Mouse (Mus musculus) MEL (cell line): ENCODE results near the gene Gm9945. TPM values are rescaled to one million over a fixed set of nuclear protein-coding genes. Genes with fewer than 3 reads are reported as not detected.

Experiments used
- DNase-seq: peaks from one replicate; pipeline ENCODE4 v3.0.0; 2011; ENCODE audit warnings: low read depth, low spot score
- H3K27ac ChIP-seq: 2 replicates; pipeline ENCODE4 v1.5.1; 2012; ENCODE audit warnings: low read depth, mild to moderate bottlenecking, control low read depth, low read length, moderate library complexity; ENCODE audit not compliant: control insufficient read depth
- H3K27me3 ChIP-seq, 2 experiments: fragments of 150-350 bp in 1 of 2; sonication (generic) in 1 of 2; 2 replicates each; pipeline ENCODE4 v1.6.1; 2012; ENCODE audit warnings: low read length in 2 of 2, mild to moderate bottlenecking in 2 of 2, improper control_type of control experiment in 1 of 2, moderate library complexity in 1 of 2; ENCODE audit not compliant: insufficient read depth in 2 of 2, control insufficient read depth in 1 of 2
- H3K36me3 ChIP-seq, 2 experiments: 2 replicates each; pipeline ENCODE4 v1.6.1; 2012 to 2014; ENCODE audit warnings: low read length in 2 of 2, improper control_type of control experiment in 1 of 2, inconsistent platforms in 1 of 2, mild to moderate bottlenecking in 1 of 2; ENCODE audit not compliant: insufficient read depth in 2 of 2, control insufficient read depth in 1 of 2
- H3K4me1 ChIP-seq, 2 experiments: fragments of 150-350 bp in 1 of 2; sonication (generic) in 1 of 2; 2 replicates each; pipeline ENCODE4 v1.6.1; 2012; ENCODE audit warnings: low read length in 2 of 2, improper control_type of control experiment in 1 of 2, mild to moderate bottlenecking in 1 of 2; ENCODE audit not compliant: insufficient read depth in 2 of 2, control insufficient read depth in 1 of 2
- H3K4me3 ChIP-seq, 2 experiments: fragments of 150-350 bp in 1 of 2; sonication (generic) in 1 of 2; 2 replicates each; pipeline ENCODE4 v1.5.1; 2012; ENCODE audit warnings: low read depth in 2 of 2, low read length in 2 of 2, mild to moderate bottlenecking in 2 of 2, moderate library complexity in 2 of 2, control low read depth in 1 of 2, improper control_type of control experiment in 1 of 2; ENCODE audit not compliant: control insufficient read depth in 1 of 2, insufficient read depth in 1 of 2
- H3K79me2 ChIP-seq: 2 replicates; pipeline ENCODE4 v1.6.1; 2012; ENCODE audit warnings: mild to moderate bottlenecking, low read length, moderate library complexity; ENCODE audit not compliant: control insufficient read depth, poor library complexity, insufficient read depth
- H3K9ac ChIP-seq: 2 replicates; pipeline ENCODE4 v1.6.1; 2012; ENCODE audit warnings: low read depth, mild to moderate bottlenecking, control low read depth, low read length, moderate library complexity; ENCODE audit not compliant: control insufficient read depth, poor library complexity, severe bottlenecking
- H3K9me3 ChIP-seq: fragments of 150-350 bp; sonication (generic); replicated peaks from 2 replicates; pipeline ENCODE4 v1.6.1; 2012; ENCODE audit warnings: mild to moderate bottlenecking, low read length, improper control_type of control experiment, moderate library complexity; ENCODE audit not compliant: insufficient read depth
- BHLHE40 ChIP-seq: IDR thresholded peaks from 2 replicates; pipeline ENCODE4 v1.6.1; 2012; ENCODE audit warnings: low read depth, mild to moderate bottlenecking, inconsistent platforms, low read length, improper control_type of control experiment, borderline replicate concordance
- CHD1 ChIP-seq: IDR thresholded peaks from 2 replicates; pipeline ENCODE4 v1.6.1; 2012; ENCODE audit warnings: low read depth, mild to moderate bottlenecking, inconsistent platforms, low read length, improper control_type of control experiment
- CHD2 ChIP-seq: IDR thresholded peaks from 2 replicates; pipeline ENCODE4 v1.6.1; 2011; ENCODE audit warnings: low read length, improper control_type of control experiment
- E2F4 ChIP-seq: IDR thresholded peaks from 2 replicates; pipeline ENCODE4 v1.6.1; 2011; ENCODE audit warnings: low read depth, low read length, improper control_type of control experiment, borderline replicate concordance
- ELF1 ChIP-seq: IDR thresholded peaks from 2 replicates; pipeline ENCODE4 v1.6.1; 2014; ENCODE audit warnings: low read depth, mild to moderate bottlenecking, inconsistent platforms, low read length, improper control_type of control experiment, moderate library complexity
- ETS1 ChIP-seq: IDR thresholded peaks from 2 replicates; pipeline ENCODE4 v1.6.1; 2012; ENCODE audit warnings: low read depth, mild to moderate bottlenecking, inconsistent platforms, low read length, improper control_type of control experiment, moderate library complexity
- GABPA ChIP-seq: IDR thresholded peaks from 2 replicates; pipeline ENCODE4 v1.6.1; 2012; ENCODE audit warnings: low read depth, mild to moderate bottlenecking, inconsistent platforms, low read length, improper control_type of control experiment, moderate library complexity
- JUND ChIP-seq: IDR thresholded peaks from 2 replicates; pipeline ENCODE4 v1.6.1; 2011; ENCODE audit warnings: low read depth, mild to moderate bottlenecking, improper control_type of control experiment, low read length
- MAX ChIP-seq: IDR thresholded peaks from 2 replicates; pipeline ENCODE4 v1.6.1; 2011; ENCODE audit warnings: low read length, improper control_type of control experiment
- MAZ ChIP-seq: IDR thresholded peaks from 2 replicates; pipeline ENCODE4 v1.6.1; 2012; ENCODE audit warnings: low read depth, mild to moderate bottlenecking, inconsistent platforms, low read length, improper control_type of control experiment
- MXI1 ChIP-seq: IDR thresholded peaks from 2 replicates; pipeline ENCODE4 v1.6.1; 2011; ENCODE audit warnings: mild to moderate bottlenecking, low read depth, low read length, improper control_type of control experiment
- MYB ChIP-seq: IDR thresholded peaks from 2 replicates; pipeline ENCODE4 v1.6.1; 2011; ENCODE audit warnings: mild to moderate bottlenecking, low read depth, low read length, improper control_type of control experiment
- MYC ChIP-seq: IDR thresholded peaks from 2 replicates; pipeline ENCODE4 v1.6.1; 2011; ENCODE audit warnings: low read depth, mild to moderate bottlenecking, low read length, improper control_type of control experiment, moderate library complexity
- NELFE ChIP-seq: IDR thresholded peaks from 2 replicates; pipeline ENCODE4 v1.6.1; 2011; ENCODE audit warnings: low read depth, low read length, improper control_type of control experiment
- NRF1 ChIP-seq: IDR thresholded peaks from 2 replicates; pipeline ENCODE4 v1.6.1; 2014; ENCODE audit warnings: low read depth, mild to moderate bottlenecking, inconsistent platforms, low read length, improper control_type of control experiment, moderate library complexity; ENCODE audit not compliant: poor library complexity, insufficient read depth, severe bottlenecking
- POLR2AphosphoS2 ChIP-seq: IDR thresholded peaks from 2 replicates; pipeline ENCODE4 v1.6.1; 2011; ENCODE audit warnings: low read length, improper control_type of control experiment
- POLR2AphosphoS5 ChIP-seq: IDR thresholded peaks from 2 replicates; pipeline ENCODE4 v1.6.1; 2012; ENCODE audit warnings: low read depth, borderline replicate concordance, mild to moderate bottlenecking, inconsistent platforms, low read length, moderate library complexity, mixed read lengths
- RAD21 ChIP-seq: IDR thresholded peaks from 2 replicates; pipeline ENCODE4 v1.6.1; 2011; ENCODE audit warnings: mild to moderate bottlenecking, low read depth, low read length, improper control_type of control experiment
- SIN3A ChIP-seq: IDR thresholded peaks from 2 replicates; pipeline ENCODE4 v1.6.1; 2012; ENCODE audit warnings: low read length, improper control_type of control experiment, inconsistent platforms
- SMC3 ChIP-seq: IDR thresholded peaks from 2 replicates; pipeline ENCODE4 v1.6.1; 2011; ENCODE audit warnings: low read depth, low read length, improper control_type of control experiment
- TAL1 ChIP-seq: IDR thresholded peaks from 2 replicates; pipeline ENCODE4 v1.6.1; 2012; ENCODE audit warnings: mild to moderate bottlenecking, inconsistent platforms, low read length, moderate library complexity, mixed read lengths
- TCF12 ChIP-seq: IDR thresholded peaks from 2 replicates; pipeline ENCODE4 v1.6.1; 2014; ENCODE audit warnings: low read depth, mild to moderate bottlenecking, inconsistent platforms, low read length, improper control_type of control experiment, moderate library complexity
- UBTF ChIP-seq: IDR thresholded peaks from 2 replicates; pipeline ENCODE4 v1.6.1; 2012; ENCODE audit warnings: low read depth, mild to moderate bottlenecking, inconsistent platforms, low read length, improper control_type of control experiment, moderate library complexity, borderline replicate concordance; ENCODE audit not compliant: insufficient read depth
- USF1 ChIP-seq: IDR thresholded peaks from 2 replicates; pipeline ENCODE4 v1.6.1; 2014; ENCODE audit warnings: low read depth, mild to moderate bottlenecking, inconsistent platforms, low read length, improper control_type of control experiment, moderate library complexity
- ZC3H11A ChIP-seq: IDR thresholded peaks from 2 replicates; pipeline ENCODE4 v1.6.1; 2012; ENCODE audit warnings: low read depth, mild to moderate bottlenecking, inconsistent platforms, low read length, improper control_type of control experiment
- ZKSCAN1 ChIP-seq: IDR thresholded peaks from 2 replicates; pipeline ENCODE4 v1.6.1; 2012; ENCODE audit warnings: low read depth, mild to moderate bottlenecking, inconsistent platforms, low read length, improper control_type of control experiment, moderate library complexity
- ZMIZ1 ChIP-seq: IDR thresholded peaks from 2 replicates; pipeline ENCODE4 v1.6.1; 2012; ENCODE audit warnings: low read depth, mild to moderate bottlenecking, inconsistent platforms, low read length, improper control_type of control experiment, moderate library complexity
- ZNF384 ChIP-seq: IDR thresholded peaks from 2 replicates; pipeline ENCODE4 v1.6.1; 2012; ENCODE audit warnings: low read depth, mild to moderate bottlenecking, inconsistent platforms, low read length, improper control_type of control experiment
- polyA plus RNA-seq, 2 experiments: library from polyadenylated mRNA; stranded (reverse) in 1 of 2; unstranded in 1 of 2; fragments of >175 nt in 1 of 2; fragments of >200 nt in 1 of 2; gene quantifications; 2 replicates each; pipeline versions ENCODE4 v1.2.1 to v1.2.4; 2012; ENCODE audit warnings: low replicate concordance in 2 of 2, low read depth in 1 of 2; ENCODE audit not compliant: insufficient read length in 2 of 2, insufficient read depth in 1 of 2, missing spikeins in 1 of 2
- total RNA-seq: library from RNA; depleted of rRNA; stranded (reverse); fragments of 300-350 nt; gene quantifications from 2 replicates; pipeline ENCODE4 v1.2.3, GENCODE M21; 2012

Gene Gm9945
- total and polyA plus RNA-seq, 3 experiments, result not detected

DNA sequence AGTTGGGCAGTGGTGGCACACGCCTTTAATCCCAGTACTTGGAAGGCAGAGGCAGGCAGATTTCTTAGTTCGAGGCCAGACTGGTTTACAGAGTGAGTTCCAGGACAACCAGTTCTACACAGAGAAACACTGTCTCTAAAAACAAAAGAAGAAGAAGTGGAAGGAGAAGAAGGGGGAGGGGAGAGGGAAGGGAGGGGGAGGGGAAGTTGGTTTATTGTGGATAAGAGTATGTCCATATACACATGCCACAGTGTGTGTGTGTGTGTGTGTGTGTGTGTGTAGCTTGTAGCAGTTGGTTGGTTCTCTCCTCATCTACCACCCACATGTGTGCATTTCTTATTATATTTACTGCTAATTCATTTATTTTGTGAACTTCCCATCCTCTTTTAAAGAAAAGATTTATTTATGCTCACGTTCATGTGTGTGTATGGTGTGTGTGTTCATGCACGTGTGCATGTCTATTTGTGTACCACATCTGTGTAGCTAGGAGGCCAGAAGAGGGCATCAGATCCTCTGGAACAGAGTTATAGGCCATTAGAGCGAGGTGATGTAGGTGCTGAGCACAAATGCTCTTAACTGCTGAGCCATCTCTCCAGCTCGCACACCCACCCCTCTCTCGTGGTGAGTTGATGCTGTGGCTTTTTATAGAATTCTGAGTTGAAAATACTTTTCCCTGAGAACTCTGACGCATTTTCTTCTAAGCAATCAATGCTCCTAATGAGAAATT, 22.2 kb downstream of the Gm9945 start (continued):
- TF ChIP-seq ELF1 (no peak), MAZ (no peak), POLR2AphosphoS5 (no peak)

DNA sequence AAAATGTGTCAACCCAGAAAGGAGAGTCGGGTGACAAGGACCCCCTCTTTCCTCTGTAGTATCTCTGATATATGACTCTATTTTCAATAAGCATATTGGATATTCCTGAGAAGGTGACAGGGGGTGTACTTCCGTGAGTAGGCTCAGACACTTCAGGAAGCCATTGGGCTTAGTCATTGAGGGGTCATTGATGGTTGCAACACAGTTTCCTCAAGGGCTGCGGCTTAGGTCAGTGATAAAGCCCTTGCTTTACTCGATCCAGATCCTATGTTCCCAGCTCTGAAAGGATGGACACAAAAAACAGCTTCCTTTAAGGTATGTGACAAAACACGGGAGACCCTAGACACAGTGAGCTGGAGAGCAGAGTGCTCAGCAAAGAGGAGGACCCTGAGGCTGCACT, 23.8 kb downstream of the Gm9945 start:
- Histone ChIP-seq H3K4me1 (peaks cover 6 to 10% of the 10 kb centered on the region in 2 experiments; a peak in 3 of 4 replicates), H3K27ac (no peak overlapping the region), H3K27me3 (no peaks in the 10 kb centered on the region), H3K4me3 (no peak overlapping the region), H3K79me2 (no peaks in the 10 kb centered on the region), H3K36me3 (peaks cover 0 to 10% of the 10 kb centered on the region in 2 experiments; a peak in 2 of 4 replicates), H3K9ac (no peak overlapping the region), H3K9me3 (no peaks in the 10 kb centered on the region)
- DNase-seq, result no peak
- TF ChIP-seq POLR2AphosphoS2, result no peak
- no peak for TF ChIP-seq SMC3
- TF ChIP-seq ZMIZ1, result no peak
- no peak for TF ChIP-seq MYC
- no peak for TF ChIP-seq MYB
- TF ChIP-seq GABPA, result no peak
- TF ChIP-seq E2F4, result no peak
- no peak for TF ChIP-seq ZC3H11A
- no peak for TF ChIP-seq ZNF384
- TF ChIP-seq NRF1, result no peak
- TF ChIP-seq ZKSCAN1, result no peak
- TF ChIP-seq JUND, result no peak
- TF ChIP-seq CHD2, result no peak
- no peak for TF ChIP-seq UBTF
- TF ChIP-seq TAL1, result no peak

DNA sequence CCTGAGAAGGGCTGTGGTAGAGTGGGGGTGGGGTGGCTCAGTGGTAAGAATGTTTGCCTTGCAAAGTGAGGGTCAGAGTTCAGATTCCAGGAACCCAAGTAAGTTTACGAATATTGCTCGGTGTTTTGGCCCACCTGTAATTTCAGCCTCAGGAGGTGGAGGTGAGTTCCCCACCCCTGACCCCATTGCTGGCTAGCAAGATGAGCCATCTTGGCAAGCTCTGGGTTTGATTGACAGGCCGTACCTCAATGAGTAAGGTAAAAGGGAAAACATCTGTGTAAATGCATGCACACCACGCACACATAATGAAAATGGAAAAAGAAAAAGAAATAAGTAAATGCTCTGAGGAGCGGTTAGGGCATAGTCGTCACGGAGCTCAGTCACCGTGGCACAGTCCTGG, 24.4 kb downstream of the Gm9945 start:
- Histone ChIP-seq H3K4me1 (peaks cover 6 to 10% of the 10 kb centered on the region in 2 experiments; a peak in 3 of 4 replicates), H3K4me3 (no peak overlapping the region), H3K9me3 (no peaks in the 10 kb centered on the region), H3K27me3 (no peaks in the 10 kb centered on the region), H3K27ac (no peak overlapping the region), H3K9ac (no peak overlapping the region), H3K36me3 (peaks cover 0 to 10% of the 10 kb centered on the region in 2 experiments; a peak in 2 of 4 replicates), H3K79me2 (no peaks in the 10 kb centered on the region)
- TF ChIP-seq TCF12 (no peak), CHD1 (no peak), ELF1 (no peak), POLR2AphosphoS2 (no peak), ZNF384 (no peak), MAX (no peak), NELFE (no peak), BHLHE40 (no peak), MYC (no peak), UBTF (no peak), SIN3A (no peak), MXI1 (no peak), GABPA (no peak), TAL1 (no peak), MAZ (no peak), POLR2AphosphoS5 (no peak), USF1 (no peak), RAD21 (no peak), ETS1 (no peak), SMC3 (no peak)
- DNase-seq, result no peak
